Mouse (Mus musculus) spleen, postnatal 4 days (tissue): Measurements from ENCODE around the gene Cux2.
A peak's percentile ranks its signal among the peaks of the same experiment; 100 is the strongest.

ENCODE experiments used
- DNase-seq, 2 experiments: peaks; one replicate each; pipeline ENCODE4 v3.0.0; 2022; ENCODE audit warnings: low spot score in 2 of 2

Cux2 gene

GRCm38 (mm10) chr5:122016744-122017143 is 33.2 kb downstream of the Cux2 start:
- DNase-seq = no peak

DNA sequence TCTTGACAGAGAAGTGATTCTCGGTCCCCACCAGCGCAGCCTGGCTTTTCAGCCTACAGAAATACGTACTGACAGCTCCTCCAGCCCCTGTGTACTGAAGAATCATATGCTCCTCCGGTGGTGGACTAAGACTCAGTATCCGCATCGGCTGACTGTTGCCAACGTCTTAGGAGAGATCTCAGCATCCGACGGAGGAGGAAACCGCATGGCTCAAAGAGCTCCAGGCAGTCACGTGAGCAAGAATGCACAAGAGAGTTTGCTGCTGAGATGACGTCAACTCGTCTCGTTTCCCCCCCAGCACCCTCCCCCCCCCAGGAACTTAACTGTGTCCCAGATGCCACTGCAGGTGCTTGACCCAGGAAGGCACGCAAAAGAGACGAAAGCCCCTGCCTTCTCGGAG is 34.8 kb downstream of the Cux2 start:
- DNase-seq = no peak

DNA sequence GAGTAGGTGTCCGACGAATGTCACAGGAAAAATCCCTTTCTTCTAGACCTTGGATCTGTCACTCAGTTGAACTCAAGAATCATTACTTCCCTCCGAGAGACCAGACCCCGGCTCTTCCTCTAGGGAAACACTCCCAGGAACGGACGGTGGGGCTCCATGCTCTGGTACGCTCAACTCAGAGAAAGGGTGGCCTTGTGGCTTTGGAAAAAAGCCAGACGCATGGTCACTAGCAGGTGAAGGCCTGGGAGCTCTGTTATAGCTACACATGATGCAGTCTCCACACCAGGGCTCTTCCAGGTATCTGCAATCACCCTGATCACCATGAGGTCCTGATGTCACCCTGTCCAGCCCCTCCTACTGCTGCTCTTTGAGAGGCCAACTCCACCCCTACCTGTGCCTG is 35.2 kb downstream of the Cux2 start:
- no peak for DNase-seq

GRCm38 (mm10) chr5:122011289-122011688 is 38.6 kb downstream of the Cux2 start:
- DNase-seq = no peak

- DNase-seq = no peak
These were observed 41.9 kb downstream of the Cux2 start for GRCm38 (mm10) chr5:122007946-122008441.

DNA sequence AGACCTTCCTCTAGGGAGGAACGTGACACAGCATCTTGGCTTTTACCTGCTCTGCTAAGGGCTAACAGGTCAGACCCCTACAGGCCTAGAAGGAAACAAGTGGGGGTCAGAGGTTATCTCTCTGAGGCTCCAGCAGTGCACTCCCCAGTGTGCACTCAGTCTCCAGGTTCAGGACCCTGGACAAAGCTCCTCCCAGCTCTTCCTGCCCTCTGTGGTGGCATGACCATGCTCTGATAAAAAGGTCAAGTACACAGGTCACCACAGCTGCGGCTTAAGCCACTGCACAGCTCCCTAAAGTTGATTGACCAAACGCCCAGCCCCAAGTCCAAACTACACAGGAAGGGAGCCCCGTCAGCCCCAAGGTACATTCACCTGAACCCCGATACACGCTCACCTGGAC is 46.4 kb downstream of the Cux2 start:
- DNase-seq = no peak

DNA sequence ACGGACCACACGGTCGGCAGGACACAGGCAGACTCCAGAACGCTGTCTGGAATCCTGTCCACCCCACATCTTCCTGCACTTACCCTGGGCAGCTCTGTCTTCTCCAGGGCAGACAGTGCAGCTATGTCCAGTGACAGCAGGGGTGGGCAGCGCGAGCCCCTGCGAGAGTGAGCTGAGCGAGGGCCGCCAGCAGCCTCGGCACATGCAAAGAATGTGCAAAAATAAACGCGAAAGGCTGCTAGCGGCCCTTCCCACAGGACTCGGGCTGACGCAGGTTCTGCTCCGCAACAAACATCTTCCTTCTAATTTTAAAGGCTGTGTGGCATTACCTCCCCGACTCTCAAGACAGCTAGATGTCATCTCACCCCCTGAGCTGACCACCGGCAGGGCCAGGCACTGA is 47.8 kb downstream of the Cux2 start:
- no peak for DNase-seq

DNA sequence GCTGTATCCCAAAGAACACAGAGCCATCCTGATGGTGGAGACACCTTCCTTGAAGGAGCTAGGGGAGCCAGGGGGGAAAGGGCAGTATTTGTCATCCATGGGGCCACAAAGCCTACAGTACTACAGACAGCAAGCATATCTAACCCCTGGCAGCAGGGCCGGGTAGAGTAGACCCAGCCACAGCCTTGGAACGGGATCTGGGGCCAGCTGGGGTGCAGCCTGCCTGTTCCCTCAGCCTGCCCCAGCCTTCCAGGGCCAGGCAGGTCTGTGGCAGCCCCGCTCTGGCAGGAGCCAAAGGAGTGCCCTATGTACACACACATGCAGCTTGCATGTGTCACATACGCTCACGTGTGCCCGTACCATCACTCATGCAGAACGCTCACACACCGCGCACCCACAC is 48.6 kb downstream of the Cux2 start:
- DNase-seq = no peak

DNA sequence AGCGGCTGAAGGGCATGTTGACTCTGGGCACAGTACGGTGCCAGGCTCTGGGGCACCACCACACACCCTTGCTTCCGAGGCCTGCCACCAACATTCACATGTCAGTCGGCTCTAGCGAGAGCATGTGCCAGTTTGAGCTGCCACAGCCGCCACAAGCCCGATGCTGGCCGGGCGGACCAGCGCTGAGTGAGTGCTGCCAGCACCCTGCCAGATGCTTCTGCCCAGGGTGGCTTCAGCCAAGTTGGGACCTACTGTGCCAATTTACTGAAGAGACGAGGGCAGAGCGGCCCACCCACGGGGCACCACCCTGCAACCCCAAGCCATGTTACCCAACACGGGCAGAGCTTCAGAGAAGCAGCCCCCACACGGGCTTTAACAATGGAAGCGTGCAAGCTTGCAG is 49.5 kb downstream of the Cux2 start:
- DNase-seq = no peak

DNA sequence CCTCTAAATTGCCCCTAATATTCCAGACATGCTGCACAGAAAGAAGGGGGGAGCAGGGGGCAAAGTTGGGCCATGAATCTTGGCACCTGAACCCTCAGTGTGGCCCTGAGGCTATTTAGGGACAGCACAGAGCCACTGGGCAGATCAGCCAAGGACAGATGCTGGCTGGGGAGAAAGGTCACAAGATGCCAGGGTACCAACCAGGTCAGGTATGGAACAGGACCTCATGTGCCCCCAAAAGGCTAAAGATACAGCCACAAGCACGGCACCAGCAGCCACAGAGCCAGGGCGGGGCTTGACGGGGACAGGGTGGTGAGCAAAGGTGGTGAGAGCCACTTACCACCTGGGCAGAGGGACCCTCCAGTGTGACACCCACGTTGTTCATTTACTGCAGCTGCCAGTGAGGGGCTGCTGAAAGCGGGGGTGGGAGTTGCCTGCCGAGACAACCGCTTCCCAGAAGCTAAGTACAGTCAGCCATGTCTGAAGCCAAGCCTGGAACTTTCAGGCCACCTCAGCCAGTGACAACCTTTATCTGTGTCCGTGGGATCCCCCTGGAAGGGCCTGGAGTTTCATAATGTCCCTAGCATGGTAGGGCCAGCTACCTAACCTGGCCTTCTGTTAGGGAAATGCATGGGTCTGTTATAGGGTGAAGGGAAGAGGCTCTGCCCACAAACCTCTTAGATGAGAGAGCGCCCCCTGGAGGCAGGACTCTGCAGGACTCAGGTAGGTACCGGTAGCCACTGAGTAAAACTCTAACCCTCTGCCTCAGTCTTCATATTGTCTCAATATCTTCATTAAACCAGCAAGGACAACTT is 50.7 kb downstream of the Cux2 start:
- peak; percentile 56 to 88 for DNase-seq

DNA sequence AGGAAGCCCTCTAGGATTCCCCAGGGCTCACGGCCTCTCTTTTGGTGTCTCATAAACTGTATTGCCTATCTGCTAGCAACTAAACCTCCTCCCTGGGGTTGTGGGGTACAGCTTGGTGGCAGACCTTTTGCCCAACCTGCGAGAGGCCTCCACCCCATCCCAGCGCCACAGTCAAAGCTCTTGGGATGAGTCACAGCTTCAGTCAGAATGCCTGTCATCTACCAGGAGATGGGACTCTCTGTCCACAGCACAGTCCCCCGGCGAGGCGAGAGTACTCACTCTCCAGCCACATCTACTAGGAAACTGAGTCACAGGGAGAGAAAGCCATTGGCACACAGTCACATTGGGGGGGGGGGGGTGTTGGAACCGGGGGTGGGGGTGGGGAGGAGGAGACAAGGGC is 51.6 kb downstream of the Cux2 start:
- no peak for DNase-seq

DNA sequence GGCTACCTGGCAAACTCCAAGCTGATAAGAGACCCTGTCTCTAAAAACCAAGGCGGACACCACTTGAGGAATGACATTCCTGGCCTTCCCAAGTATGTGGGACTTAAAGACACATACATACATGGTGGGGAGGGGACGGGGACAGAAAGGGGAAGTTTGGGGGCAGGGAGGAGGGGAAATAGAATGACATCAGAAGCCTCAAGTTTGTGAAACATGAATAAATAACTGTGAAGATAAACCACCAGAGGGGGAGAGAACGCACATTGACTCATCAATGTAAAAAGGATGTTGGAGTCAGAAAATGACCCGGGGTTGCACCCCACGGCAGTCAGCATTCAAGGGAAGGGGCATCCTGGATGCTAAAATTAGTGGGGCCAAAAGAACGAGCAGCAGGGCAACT is 53.2 kb downstream of the Cux2 start:
- no peak for DNase-seq

- no peak for DNase-seq
These were observed 55.1 kb downstream of the Cux2 start for GRCm38 (mm10) chr5:121994808-121995207.

GRCm38 (mm10) chr5:121991914-121992313 is 58.0 kb downstream of the Cux2 start:
- DNase-seq = no peak

DNA sequence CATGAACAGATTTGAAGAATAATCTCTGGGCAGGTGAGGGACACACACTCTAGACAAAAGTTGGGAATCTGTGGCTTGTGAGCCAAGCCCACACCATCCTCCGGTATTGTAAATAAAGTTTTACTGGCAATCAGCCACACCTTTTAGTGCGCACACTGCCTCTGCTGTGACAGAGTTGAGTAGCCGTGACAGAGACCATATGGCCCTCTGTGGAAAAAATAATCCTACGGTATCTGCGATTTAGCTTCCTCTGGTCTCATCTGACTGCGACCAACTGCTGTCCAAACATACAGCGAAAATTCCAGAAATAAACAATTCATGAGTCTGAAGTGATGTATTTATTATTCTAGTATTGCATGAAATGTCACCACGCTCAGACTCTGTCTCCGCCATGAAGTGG is 64.0 kb downstream of the Cux2 start:
- DNase-seq = no peak

- no peak for DNase-seq
These were observed 68.2 kb downstream of the Cux2 start for GRCm38 (mm10) chr5:121981650-121982131.

DNA sequence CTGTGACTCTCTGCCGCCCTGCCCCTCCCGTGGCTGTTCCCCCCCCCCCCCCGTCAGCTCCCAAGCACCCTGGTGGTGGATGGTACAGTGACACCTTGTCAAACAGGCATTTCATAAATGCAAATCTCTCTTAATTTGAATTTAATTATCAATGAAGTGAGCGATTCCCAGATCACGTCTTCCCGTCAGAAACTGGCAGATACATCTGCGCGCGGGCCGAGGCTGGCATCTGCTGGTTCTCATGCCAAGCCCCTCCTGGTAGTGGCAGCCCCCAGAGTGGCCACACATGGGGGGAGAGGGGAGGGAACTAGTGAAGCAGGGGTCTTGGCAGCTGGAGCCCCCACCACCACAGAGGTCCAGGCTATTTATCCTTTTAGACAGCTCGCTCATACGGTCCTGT is 73.6 kb downstream of the Cux2 start:
- DNase-seq = no peak

- DNase-seq = no peak
These were observed 76.4 kb downstream of the Cux2 start for GRCm38 (mm10) chr5:121973541-121973940.

GRCm38 (mm10) chr5:121972680-121973192 is 77.2 kb downstream of the Cux2 start:
- DNase-seq = no peak

GRCm38 (mm10) chr5:121968999-121969398 is 80.9 kb downstream of the Cux2 start:
- DNase-seq = no peak

- DNase-seq = no peak
These were observed 81.5 kb downstream of the Cux2 start for GRCm38 (mm10) chr5:121968416-121968815.

GRCm38 (mm10) chr5:121967520-121967919 is 82.4 kb downstream of the Cux2 start:
- DNase-seq = no peak

DNA sequence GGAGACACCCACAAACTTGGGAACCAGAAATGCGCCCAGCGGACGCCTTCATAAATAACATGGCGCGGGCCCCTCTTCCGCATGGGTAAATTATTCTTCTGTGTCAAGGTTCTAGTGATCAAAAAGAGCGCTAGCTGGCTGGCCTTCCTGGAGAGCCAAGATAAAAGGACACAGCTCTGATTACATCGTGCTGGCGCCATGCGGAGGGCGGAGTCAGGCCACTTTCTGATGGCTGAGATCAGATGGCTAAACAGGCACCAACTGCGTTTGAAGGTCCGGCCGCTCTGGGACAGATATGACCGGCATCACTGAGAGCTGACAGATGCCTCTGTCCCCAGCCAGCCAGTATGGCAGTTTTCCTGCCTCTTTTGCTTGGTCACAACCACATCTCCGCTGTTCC is 83.0 kb downstream of the Cux2 start:
- no peak for DNase-seq
